Mouse (Mus musculus) subcutaneous adipose tissue, adult 2 months (tissue): ENCODE results near the gene Znrd1. TPM values are rescaled to one million over a fixed set of nuclear protein-coding genes. Genes with fewer than 3 reads are reported as not detected.

Experiments used
- polyA plus RNA-seq: library from polyadenylated mRNA; depleted of rRNA; stranded (reverse); fragments of >200 nt; gene quantifications from 2 replicates; pipeline ENCODE4 v1.2.3, GENCODE M21; 2012; ENCODE audit warnings: low replicate concordance; rRNA removed

The Znrd1 gene
- polyA plus RNA-seq = 25.6 and 47.3 TPM in 2 replicates

GRCm38 (mm10) chr17:36957999-36958743, at the start of gene Znrd1, which contains the start of gene Znrd1as:
Gene Znrd1, minus strand, starts transcription at chr17:36958559.
Gene Znrd1as, plus strand, starts transcription at chr17:36958592.

GRCm38 (mm10) chr17:37000863-37001262, 42.5 kb upstream of the Znrd1 start, which contains the start of gene Zfp57:
Gene Zfp57, plus strand, starts transcription at chr17:37001163.

GRCm38 (mm10) chr17:36989437-36989836, 31.1 kb upstream of the Znrd1 start, which contains the start of gene H2-M5:
Gene H2-M5, minus strand, starts transcription at chr17:36989537.

GRCm38 (mm10) chr17:36981221-36981813, 23.0 kb upstream of the Znrd1 start, which contains the start of gene 2410137M14Rik:
Gene 2410137M14Rik, minus strand, starts transcription at chr17:36981237.

GRCm38 (mm10) chr17:36950981-36951947, 7.1 kb downstream of the Znrd1 start, which contains the start of gene Ppp1r11:
Gene Ppp1r11, minus strand, starts transcription at chr17:36951741.

GRCm38 (mm10) chr17:36942791-36943471, 15.4 kb downstream of the Znrd1 start, which contains the start of gene Rnf39:
Gene Rnf39, plus strand, starts transcription at chr17:36942918.

Other genes starting within 250 kb of the Znrd1 start
- gene H2-M10.5, start 185.6 kb downstream of the Znrd1 start, polyA plus RNA-seq = not detected in 2 replicates
- not detected in 2 replicates for gene H2-M10.6, start 146.4 kb downstream of the Znrd1 start, polyA plus RNA-seq
- 31.1 and 42.7 TPM in 2 replicates for gene Trim26, start 121.4 kb downstream of the Znrd1 start, polyA plus RNA-seq
- 0.10 TPM in 1 of 2 replicates, not detected in the other for gene Trim15, start 91.3 kb downstream of the Znrd1 start, polyA plus RNA-seq
- gene Trim10, start 89.0 kb downstream of the Znrd1 start, polyA plus RNA-seq = 0.04 and 0.06 TPM in 2 replicates
- not detected in 2 replicates for gene Trim40, start 68.4 kb downstream of the Znrd1 start, polyA plus RNA-seq
- gene Trim31, start 60.4 kb downstream of the Znrd1 start, polyA plus RNA-seq = not detected in 2 replicates
- gene Rnf39, start 15.6 kb downstream of the Znrd1 start, polyA plus RNA-seq = 0.54 and 2.1 TPM in 2 replicates
- gene Ppp1r11, start 6.8 kb downstream of the Znrd1 start, polyA plus RNA-seq = 34.2 and 43.5 TPM in 2 replicates
- gene Znrd1as, start within 50 bp of the Znrd1 start, polyA plus RNA-seq = 2.5 and 4.2 TPM in 2 replicates
- gene 2410137M14Rik, start 22.7 kb upstream of the Znrd1 start, polyA plus RNA-seq = 0.19 TPM in 1 of 2 replicates, not detected in the other
- gene H2-M5, start 31.0 kb upstream of the Znrd1 start, polyA plus RNA-seq = 0.19 and 0.95 TPM in 2 replicates
- gene Zfp57, start 42.6 kb upstream of the Znrd1 start, polyA plus RNA-seq = 7.8 and 20.5 TPM in 2 replicates
- gene Mog, start 64.8 kb upstream of the Znrd1 start, polyA plus RNA-seq = not detected in 2 replicates
- gene Gabbr1, start 87.4 kb upstream of the Znrd1 start, polyA plus RNA-seq = 30.9 and 71.8 TPM in 2 replicates
- not detected in 2 replicates for gene Olfr90, start 129.9 kb upstream of the Znrd1 start, polyA plus RNA-seq
- not detected in 2 replicates for gene Olfr91, start 139.7 kb upstream of the Znrd1 start, polyA plus RNA-seq
- gene Olfr92, start 161.5 kb upstream of the Znrd1 start, polyA plus RNA-seq = not detected in 2 replicates
- not detected in 2 replicates for gene Olfr93, start 202.9 kb upstream of the Znrd1 start, polyA plus RNA-seq
- gene Ubd, start 235.3 kb upstream of the Znrd1 start, polyA plus RNA-seq = 0.54 and 3.7 TPM in 2 replicates
- gene Olfr94, start 242.4 kb upstream of the Znrd1 start, polyA plus RNA-seq = not detected in 2 replicates